ENCODE assay signal across 8 mouse cellular contexts in genomic region chrX:74085601-74086038, GRCm38 (mm10). TPM values are rescaled to one million over a fixed set of nuclear protein-coding genes. Genes with fewer than 3 reads are reported as not detected.
DNase-seq lines count a peak whose midpoint lies in the region; ATAC-seq lines count a peak whose summit lies in the region.

No protein-coding gene starts in this region.

- no peaks in the 10 kb centered on the region for H3K36me3 ChIP-seq in hindbrain, embryonic 16.5 days (ENCODE audit: control insufficient read depth, insufficient read depth, low read length)
- no peaks in the 10 kb centered on the region for H3K36me3 ChIP-seq in macrophage (ENCODE audit: inconsistent target)

- H3K27me3 ChIP-seq in hindbrain, embryonic 16.5 days (replicated peaks; ENCODE audit: control insufficient read depth, insufficient read depth, low read length), result no peaks in the 10 kb centered on the region

- peak overlapping the region; percentile 55 for H3K4me2 ChIP-seq in hindbrain, embryonic 16.5 days (ENCODE audit: low read length)

- peaks cover 4% of the 10 kb centered on the region for H3K4me1 ChIP-seq in hindbrain, embryonic 16.5 days (ENCODE audit: control insufficient read depth, insufficient read depth, low read depth, low read length)

- H3K9ac ChIP-seq in hindbrain, embryonic 16.5 days (ENCODE audit: low read depth, low read length), result peak overlapping the region; percentile 82

- peak; percentile 99 for ATAC-seq in hindbrain, embryonic 16.5 days

- peak overlapping the region; percentile 95 for H3K27ac ChIP-seq in hindbrain, embryonic 16.5 days (ENCODE audit: low read depth, low read length)
- 0 out of 2 replicates have a peak overlapping the region, but pooled peaks have one; percentile 7 for H3K27ac ChIP-seq in macrophage

- WGBS in hindbrain, embryonic 16.5 days, result 12% methylated on average over 25 of the region's 27 CpGs
- WGBS in macrophage (ENCODE audit: missing documents), result 23% methylated on average over 25 of the region's 27 CpGs

- peaks cover 42% of the 10 kb centered on the region for H3K79me2 ChIP-seq in macrophage (ENCODE audit: inconsistent target)

- H3K9me3 ChIP-seq in hindbrain, embryonic 16.5 days (ENCODE audit: control insufficient read depth, low read length), result no peaks in the 10 kb centered on the region

- peak; percentile 89 for DNase-seq in WW6 (ENCODE audit: low read depth, low spot score)
- peak; percentile 86 to 94 for DNase-seq in cerebellum, postnatal 4 days (ENCODE audit: low spot score in 2 of 2)
- DNase-seq in gastrocnemius, adult 18-20 months (ENCODE audit: low spot score), result peak; percentile 98
- peak; percentile 93 to 97 for DNase-seq in left cerebral cortex, adult 18-20 months (ENCODE audit: low spot score in 2 of 2)
- DNase-seq in right cerebral cortex, adult 18-20 months, result peak; percentile 98
- peak; percentile 82 for DNase-seq in urinary bladder, postnatal 10 days (ENCODE audit: low spot score)

- H3K4me3 ChIP-seq in hindbrain, embryonic 16.5 days (ENCODE audit: low read length), result peak overlapping the region; percentile 61
- H3K4me3 ChIP-seq in macrophage (ENCODE audit: inconsistent target), result no peak overlapping the region

RNA-seq across cellular contexts. Expression of gene Opn1mw, which starts 41.6 kb away (rescaled TPM):
- total RNA-seq in gastrocnemius, adult 18-20 months (2021), result not detected
- not detected in 2 replicates for polyA plus RNA-seq in hindbrain, embryonic 16.5 days (2015; fragmentation: Nextera tagmentation; extraction: Ambion mirVana)
- under 1 TPM; 0.60 to 0.70 TPM for total RNA-seq in left cerebral cortex, adult 18-20 months (2021)
- total RNA-seq in macrophage (2018; cell fraction: chromatin; rRNA removed), result not detected
- not detected for total RNA-seq in macrophage (2018; cell fraction: cytosol; rRNA removed)
- not detected for total RNA-seq in macrophage (2018; cell fraction: nucleus; rRNA removed)
- polyA plus RNA-seq in macrophage (2018), result not detected in 3 replicates

RNA-seq across cellular contexts. Expression of gene Mecp2, which starts 49.5 kb away (rescaled TPM):
- 10 to 100 TPM; 27.7 to 29.2 TPM for total RNA-seq in gastrocnemius, adult 18-20 months (2021)
- 9.9 and 10.8 TPM in 2 replicates for polyA plus RNA-seq in hindbrain, embryonic 16.5 days (2015; fragmentation: Nextera tagmentation; extraction: Ambion mirVana)
- 10 to 100 TPM; 89.6 to 94.8 TPM for total RNA-seq in left cerebral cortex, adult 18-20 months (2021)
- total RNA-seq in macrophage (2018; cell fraction: chromatin; rRNA removed), result 10 to 100 TPM; 30.2 to 80.0 (median 52.1) TPM
- 10 to 100 TPM; 16.3 to 29.9 (median 24.7) TPM for total RNA-seq in macrophage (2018; cell fraction: cytosol; rRNA removed)
- 10 to 100 TPM; 26.6 to 74.1 (median 42.3) TPM for total RNA-seq in macrophage (2018; cell fraction: nucleus; rRNA removed)
- 13.0 to 16.3 TPM (median 15.6 TPM) in 3 replicates for polyA plus RNA-seq in macrophage (2018)
